Mouse (Mus musculus) embryonic fibroblast, embryonic 13.5 days (primary cell): ENCODE measurements around the gene Ric8a. TPM values are rescaled to one million over a fixed set of nuclear protein-coding genes. Genes with fewer than 3 reads are reported as not detected.

Experiments used
- H3K27ac ChIP-seq: 2 replicates; pipeline ENCODE4 v1.5.1; 2012; ENCODE audit warnings: low read length, control low read depth, inconsistent platforms; ENCODE audit not compliant: insufficient read depth
- H3K4me1 ChIP-seq: 2 replicates; pipeline ENCODE4 v1.6.1; 2011; ENCODE audit warnings: low read length; ENCODE audit not compliant: control insufficient read depth, insufficient read depth
- H3K4me3 ChIP-seq: 2 replicates; pipeline ENCODE4 v1.5.1; 2011; ENCODE audit warnings: mild to moderate bottlenecking, control low read depth, low read length; ENCODE audit not compliant: insufficient read depth
- CTCF ChIP-seq: IDR thresholded peaks from 2 replicates; pipeline ENCODE4 v1.5.1; 2011; ENCODE audit warnings: mild to moderate bottlenecking, control low read depth, low read length, moderate library complexity, borderline replicate concordance; ENCODE audit not compliant: insufficient read depth
- POLR2A ChIP-seq: IDR thresholded peaks from 2 replicates; pipeline ENCODE4 v1.6.1; 2011; ENCODE audit warnings: low read depth, mild to moderate bottlenecking, control low read depth, low read length, moderate library complexity
- polyA plus RNA-seq: library from polyadenylated mRNA; stranded (reverse); fragments of >200 nt; gene quantifications from 2 replicates; pipeline ENCODE4 v1.2.4, GENCODE M21; 2011; ENCODE audit warnings: low read depth; ENCODE audit not compliant: missing spikeins, insufficient read length

Ric8a gene
- polyA plus RNA-seq: 53.4 and 58.1 TPM in 2 replicates

- TF ChIP-seq CTCF (no peak), POLR2A (peak; percentile 74)
Observed at GRCm38 (mm10) chr7:140856785-140857549, at the start of gene Ric8a. TSS of gene Ric8a (plus strand) at chr7:140856957.

GRCm38 (mm10) chr7:140810496-140810895 is 46.3 kb upstream of the Ric8a start:
- Histone ChIP-seq H3K27ac (no peak overlapping the region), H3K4me1 (no peaks in the 10 kb centered on the region), H3K4me3 (no peak overlapping the region)
- no peak for TF ChIP-seq POLR2A

More at GRCm38 (mm10) chr7:140856785-140857549, at the start of gene Ric8a:
- Histone ChIP-seq H3K4me1 (0 out of 2 replicates have a peak, but pooled peaks cover 4% of the 10 kb centered on the region), H3K27ac (peak within 1 kb of the TSS; percentile 78), H3K4me3 (peak within 1 kb of the TSS; percentile 80)

DNA sequence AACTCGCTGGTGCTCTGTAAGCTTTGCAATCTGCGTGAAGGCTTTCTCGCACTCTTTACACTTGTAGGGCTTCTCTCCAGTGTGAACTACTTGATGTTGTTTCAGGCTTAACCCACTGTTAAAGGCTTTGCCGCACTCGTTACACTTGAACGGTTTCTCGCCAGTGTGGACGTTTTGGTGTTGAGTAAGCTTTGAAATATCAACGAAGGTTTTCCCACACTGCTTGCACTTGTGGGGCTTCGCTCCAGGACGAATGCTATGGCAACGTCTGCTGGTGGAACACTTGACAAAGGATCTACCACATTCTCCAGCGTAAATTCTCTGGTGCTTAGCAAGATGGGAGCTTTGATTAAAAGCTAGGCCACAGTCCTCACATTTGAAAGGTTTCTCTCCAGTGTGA is 45.0 kb upstream of the Ric8a start:
- TF ChIP-seq POLR2A: no peak
- TF ChIP-seq CTCF: no peak
- H3K4me3 ChIP-seq: no peak overlapping the region

DNA sequence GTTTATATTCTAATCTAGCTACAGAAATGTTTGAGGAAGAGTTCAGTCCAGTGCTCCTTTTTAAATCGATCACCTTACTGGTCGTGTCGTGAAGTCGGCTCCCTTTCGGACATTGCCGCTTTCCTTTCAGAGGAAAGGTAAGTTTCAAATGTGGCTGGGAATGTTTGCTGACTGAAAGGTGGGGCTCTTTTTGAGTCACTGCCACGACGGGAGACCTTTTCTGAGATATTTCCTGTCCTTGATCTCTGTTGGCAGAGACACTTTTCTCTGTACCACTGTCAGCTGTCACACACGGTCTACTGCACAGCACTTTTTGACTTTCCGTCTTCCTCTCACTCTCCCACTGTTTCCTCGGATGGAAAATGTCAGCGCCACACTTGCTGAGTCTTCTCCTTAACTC is 43.9 kb upstream of the Ric8a start:
- no peak overlapping the region for H3K27ac ChIP-seq
- H3K4me3 ChIP-seq: no peak overlapping the region
- TF ChIP-seq CTCF (no peak), POLR2A (no peak)
- no peaks in the 10 kb centered on the region for H3K4me1 ChIP-seq

More for the DNA sequence above, 45.0 kb upstream of the Ric8a start:
- H3K27ac ChIP-seq: no peak overlapping the region
- no peaks in the 10 kb centered on the region for H3K4me1 ChIP-seq

DNA sequence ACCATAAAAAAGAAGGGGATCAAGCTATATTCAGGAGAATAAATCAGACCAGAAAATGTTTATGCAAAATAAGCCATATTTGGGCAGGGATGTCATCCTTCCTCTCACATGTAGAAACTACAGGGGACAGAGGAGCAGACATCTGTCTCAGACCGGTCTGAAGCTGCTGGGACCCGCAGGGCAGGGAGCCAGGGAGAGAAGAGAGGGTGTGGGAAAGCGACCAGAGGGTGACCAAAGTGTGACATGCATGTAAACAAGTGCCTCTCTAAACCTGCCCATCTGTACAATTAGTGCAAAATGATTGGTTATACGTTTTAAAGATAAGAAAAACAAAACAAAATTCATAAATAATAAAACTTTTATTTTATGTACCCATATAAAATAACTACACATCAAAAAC is 36.6 kb upstream of the Ric8a start:
- Histone ChIP-seq H3K4me3 (no peak overlapping the region), H3K27ac (no peak overlapping the region), H3K4me1 (no peaks in the 10 kb centered on the region)
- no peak for TF ChIP-seq POLR2A
- TF ChIP-seq CTCF: no peak

- no peaks in the 10 kb centered on the region for H3K4me1 ChIP-seq
- peak overlapping the region; percentile 39 for H3K4me3 ChIP-seq
- H3K27ac ChIP-seq: no peak overlapping the region
- no peak for TF ChIP-seq CTCF
- TF ChIP-seq POLR2A: no peak
Observed at GRCm38 (mm10) chr7:140821305-140821652, 35.5 kb upstream of the Ric8a start.

DNA sequence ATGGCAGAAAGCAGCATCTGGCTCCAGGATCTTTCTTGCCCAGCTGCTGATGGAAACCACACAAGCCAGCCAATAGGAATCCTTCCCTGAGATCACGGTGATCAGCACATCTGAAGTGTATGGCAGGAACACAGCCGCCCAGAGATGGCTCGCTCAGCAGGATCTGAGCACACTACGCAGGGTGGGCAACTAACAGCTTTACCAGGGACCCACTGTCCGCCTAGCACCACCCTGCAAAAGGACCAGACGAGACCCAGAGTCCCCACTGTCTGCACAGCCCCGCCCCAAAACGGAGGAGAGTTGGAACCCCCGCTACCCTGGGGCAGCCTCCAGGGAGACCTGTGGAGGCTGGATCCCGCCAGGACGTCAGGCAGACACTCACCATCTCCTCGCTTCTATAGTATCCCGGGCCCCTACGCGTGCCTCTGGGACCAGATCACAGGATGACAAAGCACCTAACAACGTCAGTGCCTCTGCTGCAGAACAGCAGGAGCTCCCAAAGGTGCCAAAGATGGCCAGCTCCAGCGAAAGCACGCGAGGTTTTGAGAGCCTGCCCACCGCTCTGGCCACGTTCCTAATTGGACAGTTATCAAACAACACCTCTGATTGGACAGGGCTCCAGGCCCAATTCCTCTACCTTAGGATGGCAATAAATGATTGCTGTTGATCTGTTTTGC is 35.0 kb upstream of the Ric8a start, which contains the start of gene Zfp941:
TSS of gene Zfp941 (minus strand) at position 526 of the 677 bp plus-strand sequence.
- Histone ChIP-seq H3K4me3 (peak within 1 kb of the TSS; percentile 39), H3K27ac (peak within 1 kb of the TSS; percentile 1; the same call in 1 of the 2 replicates), H3K4me1 (no peaks in the 10 kb centered on the region)
- TF ChIP-seq CTCF: no peak
- peak; percentile 56 for TF ChIP-seq POLR2A

GRCm38 (mm10) chr7:140822731-140823130 is 34.0 kb upstream of the Ric8a start:
- no peaks in the 10 kb centered on the region for H3K4me1 ChIP-seq
- H3K27ac ChIP-seq: no peak overlapping the region
- TF ChIP-seq POLR2A (no peak), CTCF (no peak)
- H3K4me3 ChIP-seq: no peak overlapping the region

DNA sequence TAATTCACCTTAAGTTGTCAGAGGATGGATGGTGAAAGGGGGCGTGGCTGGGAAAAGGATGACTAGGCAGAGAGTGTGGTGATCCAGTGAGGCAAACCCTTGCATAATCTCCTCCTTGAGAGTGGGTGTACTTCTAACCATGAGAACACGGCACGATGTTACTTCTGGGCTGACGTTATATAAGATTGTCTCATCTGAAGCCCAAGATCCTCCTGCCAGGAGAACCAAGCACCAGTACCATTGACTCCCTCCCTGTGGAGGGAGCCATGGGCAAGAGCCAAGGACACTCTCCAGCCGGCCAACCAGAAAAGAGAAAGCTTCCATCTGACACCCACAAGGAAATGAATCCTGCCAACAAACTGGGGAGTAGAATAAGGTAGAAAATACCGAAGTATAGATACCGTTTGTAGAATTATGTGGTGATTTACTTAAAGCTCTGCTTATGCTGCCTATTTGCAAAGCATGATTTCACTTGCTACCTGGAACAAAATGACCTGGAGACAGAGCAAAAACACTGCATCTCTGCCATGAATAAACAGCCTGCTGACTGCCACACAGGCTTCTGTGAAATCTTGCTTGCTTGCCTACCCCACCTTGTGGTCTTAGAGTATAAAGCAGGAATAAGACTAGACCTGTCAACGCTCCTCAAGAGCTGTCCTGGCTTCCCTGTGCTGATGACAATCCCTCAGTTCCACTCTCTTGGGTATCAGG is 28.4 kb upstream of the Ric8a start:
- no peak overlapping the region for H3K27ac ChIP-seq
- no peak overlapping the region for H3K4me3 ChIP-seq
- no peak for TF ChIP-seq POLR2A
- no peak for TF ChIP-seq CTCF
- H3K4me1 ChIP-seq: no peaks in the 10 kb centered on the region
